Mouse (Mus musculus): Measurements from ENCODE around the gene Dot1l. TPM values are rescaled to one million over a fixed set of nuclear protein-coding genes. Genes with fewer than 3 reads are reported as not detected.

The Dot1l gene
- 10 to 100 TPM; 31.7 to 80.6 TPM for total RNA-seq (2021)
- 109 and 170 TPM in 2 replicates for polyA plus RNA-seq (2012; rRNA removed)
- long read RNA-seq, partial matches to known transcripts: 6 of 8 reads
- long read RNA-seq, other reads (novel, unspliced or antisense): 2 of 8 reads

GRCm38 (mm10) chr10:80754594-80755290 is at the start of gene Dot1l:
Gene Dot1l, plus strand, starts transcription at chr10:80755206.
- peak; percentile 99 for DNase-seq

- DNase-seq: no peak
Measured at GRCm38 (mm10) chr10:80705479-80705878, 49.5 kb upstream of the Dot1l start.

GRCm38 (mm10) chr10:80710834-80711233 is 44.2 kb upstream of the Dot1l start:
- DNase-seq: peak; percentile 52

GRCm38 (mm10) chr10:80717281-80717680 is 37.7 kb upstream of the Dot1l start:
- peak; percentile 63 for DNase-seq

GRCm38 (mm10) chr10:80727369-80728127 is 27.5 kb upstream of the Dot1l start:
- no peak for DNase-seq

GRCm38 (mm10) chr10:80732611-80733101 is 22.4 kb upstream of the Dot1l start:
- no peak for DNase-seq

GRCm38 (mm10) chr10:80736731-80737130 is 18.3 kb upstream of the Dot1l start:
- DNase-seq: peak; percentile 68

GRCm38 (mm10) chr10:80738657-80739056 is 16.3 kb upstream of the Dot1l start:
- no peak for DNase-seq

GRCm38 (mm10) chr10:80741146-80741545 is 13.9 kb upstream of the Dot1l start:
- DNase-seq: peak; percentile 56

GRCm38 (mm10) chr10:80741634-80742179 is 13.3 kb upstream of the Dot1l start:
- DNase-seq: no peak

- DNase-seq: peak; percentile 99
Measured at GRCm38 (mm10) chr10:80742180-80742978, 12.6 kb upstream of the Dot1l start, which contains the start of gene Ap3d1. Gene Ap3d1, minus strand, starts transcription at chr10:80742264.

- DNase-seq: peak; percentile 82
Measured at GRCm38 (mm10) chr10:80744262-80744661, 10.7 kb upstream of the Dot1l start.

GRCm38 (mm10) chr10:80747410-80747809 is 7.6 kb upstream of the Dot1l start:
- DNase-seq: peak; percentile 82

- peak; percentile 65 for DNase-seq
Measured at GRCm38 (mm10) chr10:80748609-80749008, 6.4 kb upstream of the Dot1l start.

GRCm38 (mm10) chr10:80751188-80751832 is 3.7 kb upstream of the Dot1l start:
- DNase-seq: peak; percentile 85

GRCm38 (mm10) chr10:80752079-80752625 is 2.9 kb upstream of the Dot1l start:
- DNase-seq: peak; percentile 90

GRCm38 (mm10) chr10:80755291-80756015 is 447 bp downstream of the Dot1l start:
- DNase-seq: no peak

GRCm38 (mm10) chr10:80756099-80756498 is 1.1 kb downstream of the Dot1l start:
- no peak for DNase-seq

- no peak for DNase-seq
Measured at GRCm38 (mm10) chr10:80756509-80756908, 1.5 kb downstream of the Dot1l start.

- no peak for DNase-seq
Measured at GRCm38 (mm10) chr10:80756967-80757366, 2.0 kb downstream of the Dot1l start.

Data from adrenal gland, adult 2 months (tissue).